Mouse (Mus musculus) bone marrow, adult 2 months (tissue): ENCODE results near the gene Arap1.

Experiments
- CTCF ChIP-seq: fragments of 200-500 bp; IDR thresholded peaks from 2 replicates; pipeline ENCODE4 v1.5.1; 2011; ENCODE audit warnings: low read length, control low read depth; ENCODE audit not compliant: control insufficient read depth, insufficient read depth
- POLR2A ChIP-seq: fragments of 200-500 bp; IDR thresholded peaks from 2 replicates; pipeline ENCODE4 v1.6.1; 2011; ENCODE audit warnings: low read depth, mild to moderate bottlenecking, control low read depth, low read length, borderline replicate concordance; ENCODE audit not compliant: control insufficient read depth

DNA sequence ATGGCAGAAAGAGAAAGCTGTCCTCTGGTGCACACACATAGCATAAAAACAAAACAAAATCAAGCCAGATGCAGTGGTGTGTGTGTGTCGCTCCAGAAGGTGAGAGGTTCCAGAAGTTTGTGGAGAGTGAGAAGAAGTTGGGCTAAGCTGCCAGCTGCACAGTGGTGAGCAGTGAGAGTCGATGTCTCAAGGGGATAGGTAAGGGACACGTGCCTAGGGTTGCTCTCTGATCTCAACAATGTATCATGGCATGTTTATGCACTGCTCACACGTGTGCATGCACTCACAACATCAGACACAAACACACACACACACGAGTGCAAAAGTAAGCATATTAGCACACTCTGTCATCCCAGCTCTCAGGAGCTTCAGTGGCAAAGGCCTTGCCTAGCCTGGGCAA lies 16.0 kb downstream of the Arap1 start:
- TF ChIP-seq POLR2A (no peak), CTCF (no peak)
